Mouse (Mus musculus) hindbrain, embryonic 13.5 days (tissue): ENCODE results near the gene Smtnl2. TPM values are rescaled to one million over a fixed set of nuclear protein-coding genes. Genes with fewer than 3 reads are reported as not detected.
"Not testable (repeated sequence)": the region's sequence is repeated elsewhere in the genome, so short reads cannot be mapped to it uniquely, and the experiment has no call there.

Experiments
- ATAC-seq: fragments of 200-750 bp; cut with Nextera tagmentation; 2 replicates; pipeline ENCODE4 v1.8.0; 2017; ENCODE audit warnings: moderate TSS enrichment; ENCODE audit not compliant: low FRiP score
- H3K27ac ChIP-seq: fragments of 300-500 bp; sonication (generic); 2 replicates; pipeline ENCODE4 v1.5.1; 2015; ENCODE audit warnings: inconsistent platforms, mild to moderate bottlenecking, moderate library complexity
- H3K27me3 ChIP-seq: fragments of 300-500 bp; sonication (generic); 2 replicates; pipeline ENCODE4 v1.6.1; 2015; ENCODE audit warnings: mild to moderate bottlenecking, inconsistent platforms
- H3K36me3 ChIP-seq: fragments of 300-500 bp; sonication (generic); 2 replicates; pipeline ENCODE4 v1.6.1; 2015; ENCODE audit warnings: mild to moderate bottlenecking, inconsistent platforms
- H3K4me1 ChIP-seq: fragments of 300-500 bp; sonication (generic); replicated peaks from 2 replicates; pipeline ENCODE4 v1.6.1; 2015; ENCODE audit warnings: inconsistent platforms
- H3K4me2 ChIP-seq: fragments of 300-500 bp; sonication (generic); 2 replicates; pipeline ENCODE4 v1.6.1; 2015; ENCODE audit warnings: inconsistent platforms, mild to moderate bottlenecking, moderate library complexity
- H3K4me3 ChIP-seq: fragments of 300-500 bp; sonication (generic); 2 replicates; pipeline ENCODE4 v1.5.1; 2015; ENCODE audit warnings: mild to moderate bottlenecking, inconsistent platforms
- H3K9ac ChIP-seq: fragments of 300-500 bp; sonication (generic); 2 replicates; pipeline ENCODE4 v1.6.1; 2015; ENCODE audit warnings: mild to moderate bottlenecking, inconsistent platforms
- H3K9me3 ChIP-seq: fragments of 300-500 bp; sonication (generic); 2 replicates; pipeline ENCODE4 v1.6.1; 2016; ENCODE audit warnings: inconsistent platforms
- whole genome bisulfite sequencing: fragments of 180-500 bp; shearing (Covaris S2); methylation state at CpG from one replicate; pipeline ENCODE4 v1.1.7; 2015; 5-methylcytosine and 5-hydroxymethylcytosine counted together
- polyA plus RNA-seq: library from polyadenylated mRNA; unstranded; fragments of >200 nt; fragmentation: Nextera tagmentation; extraction: Ambion mirVana; gene quantifications from 2 replicates; pipeline ENCODE4 v1.2.1, GENCODE M21; 2015

Gene Smtnl2
- polyA plus RNA-seq, 1 experiment from 2014 or later, result 6.2 TPM

DNA sequence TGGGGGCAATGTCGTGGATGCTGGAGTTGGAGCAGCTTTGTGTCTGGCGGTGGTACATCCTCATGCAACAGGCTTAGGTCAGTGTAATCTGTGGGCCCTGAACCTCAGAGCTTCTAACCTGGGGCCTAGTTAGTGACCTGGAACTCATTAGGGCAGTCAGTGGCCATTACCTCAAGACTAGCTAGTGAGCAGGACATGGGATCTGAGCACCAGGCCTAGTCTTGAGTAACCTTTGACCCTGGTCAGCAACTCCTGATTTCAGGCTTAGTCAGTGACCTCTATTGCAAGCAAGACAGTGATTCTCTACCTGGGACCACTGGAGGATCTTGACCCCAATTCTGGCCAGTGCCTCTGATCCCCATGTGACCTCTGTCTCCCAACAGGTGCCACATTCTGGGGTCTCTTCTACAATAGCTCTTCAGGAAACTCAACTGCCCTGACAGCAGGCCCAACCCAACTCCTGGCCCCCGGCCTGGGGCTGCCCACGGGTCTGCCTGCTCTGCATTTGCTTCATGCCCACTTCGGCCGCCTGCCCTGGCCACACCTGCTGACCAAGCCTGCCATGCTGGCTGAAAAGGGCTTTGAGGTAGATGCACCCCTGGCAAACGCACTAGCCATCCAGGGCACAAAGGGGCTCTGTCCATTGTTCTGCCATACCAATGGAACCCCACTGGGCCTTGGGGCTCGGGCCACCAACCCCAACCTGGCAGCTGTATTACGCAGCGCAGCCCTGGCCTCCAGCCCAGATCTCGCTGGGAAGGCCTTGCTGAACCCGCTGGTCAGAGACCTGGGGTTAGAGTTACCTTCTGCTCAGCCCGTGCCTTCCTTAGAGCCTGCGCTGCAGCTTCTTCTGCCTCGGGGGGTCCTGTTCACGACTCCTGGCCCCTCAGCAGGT lies 25.5 kb upstream of the Smtnl2 start:
- H3K4me2 ChIP-seq, result no peak overlapping the region
- no peak overlapping the region for H3K4me3 ChIP-seq
- H3K9ac ChIP-seq, result no peak overlapping the region
- H3K4me1 ChIP-seq, result peaks cover 8% of the 10 kb centered on the region
- H3K27ac ChIP-seq, result no peak overlapping the region
- WGBS, result 76% methylated on average over 16 of the region's 16 CpGs
- ATAC-seq, result no peak
- H3K9me3 ChIP-seq, result no peaks in the 10 kb centered on the region
- no peaks in the 10 kb centered on the region for H3K36me3 ChIP-seq
- H3K27me3 ChIP-seq, result 0 out of 2 replicates have a peak, but pooled peaks cover 3% of the 10 kb centered on the region

DNA sequence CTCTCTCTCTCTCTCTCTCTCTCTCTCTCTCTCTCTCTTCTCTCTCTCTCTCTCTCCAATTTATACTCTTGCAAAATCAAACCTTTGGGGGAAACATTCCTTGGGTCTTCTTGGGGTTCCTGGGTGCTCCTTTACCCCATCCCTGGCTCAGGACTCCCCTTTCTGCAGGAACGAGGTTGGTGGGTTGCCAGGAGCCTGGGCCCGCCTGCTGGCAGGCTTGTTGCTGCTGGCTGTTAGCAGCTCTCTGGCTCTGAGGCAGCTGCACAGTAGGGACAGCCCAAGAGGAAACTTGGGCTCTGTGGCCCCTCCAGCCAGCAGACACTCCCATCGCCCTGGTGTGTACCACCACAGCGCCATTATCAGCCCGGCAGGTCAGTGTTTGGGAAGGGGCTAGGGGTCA lies 24.8 kb upstream of the Smtnl2 start:
- Histone ChIP-seq H3K9ac (no peak overlapping the region), H3K4me2 (no peak overlapping the region), H3K4me1 (0 out of 2 replicates have a peak, but pooled peaks cover 3% of the 10 kb centered on the region), H3K27ac (no peak overlapping the region), H3K36me3 (no peaks in the 10 kb centered on the region), H3K27me3 (0 out of 2 replicates have a peak, but pooled peaks cover 3% of the 10 kb centered on the region), H3K4me3 (no peak overlapping the region), H3K9me3 (no peaks in the 10 kb centered on the region)
- 72% methylated on average over 5 of the region's 5 CpGs for WGBS
- no peak for ATAC-seq

DNA sequence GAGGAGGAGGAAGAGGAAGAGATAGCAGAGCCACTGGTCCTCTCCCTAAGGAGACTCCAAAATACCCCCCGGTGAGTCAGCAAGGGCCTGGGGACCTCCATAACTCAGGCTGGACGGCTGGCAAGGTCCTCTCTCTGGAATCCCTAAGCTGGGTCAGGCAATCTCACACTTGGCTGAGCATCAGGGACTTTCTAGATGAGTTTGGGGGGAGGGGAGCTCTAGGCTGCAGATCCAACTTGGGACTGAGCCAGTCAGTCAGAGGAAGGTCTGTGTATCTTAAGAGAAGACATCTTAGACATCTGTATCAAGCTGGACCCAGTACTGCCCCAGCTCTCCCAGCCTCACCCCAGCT lies 24.2 kb upstream of the Smtnl2 start:
- H3K27me3 ChIP-seq, result 0 out of 2 replicates have a peak, but pooled peaks cover 3% of the 10 kb centered on the region
- H3K9me3 ChIP-seq, result no peaks in the 10 kb centered on the region
- H3K4me1 ChIP-seq, result 0 out of 2 replicates have a peak, but pooled peaks cover 3% of the 10 kb centered on the region
- H3K27ac ChIP-seq, result no peak overlapping the region
- no peaks in the 10 kb centered on the region for H3K36me3 ChIP-seq
- H3K9ac ChIP-seq, result no peak overlapping the region
- ATAC-seq, result no peak
- H3K4me3 ChIP-seq, result no peak overlapping the region
- WGBS, result 47% methylated on average over 2 of the region's 2 CpGs
- H3K4me2 ChIP-seq, result no peak overlapping the region

DNA sequence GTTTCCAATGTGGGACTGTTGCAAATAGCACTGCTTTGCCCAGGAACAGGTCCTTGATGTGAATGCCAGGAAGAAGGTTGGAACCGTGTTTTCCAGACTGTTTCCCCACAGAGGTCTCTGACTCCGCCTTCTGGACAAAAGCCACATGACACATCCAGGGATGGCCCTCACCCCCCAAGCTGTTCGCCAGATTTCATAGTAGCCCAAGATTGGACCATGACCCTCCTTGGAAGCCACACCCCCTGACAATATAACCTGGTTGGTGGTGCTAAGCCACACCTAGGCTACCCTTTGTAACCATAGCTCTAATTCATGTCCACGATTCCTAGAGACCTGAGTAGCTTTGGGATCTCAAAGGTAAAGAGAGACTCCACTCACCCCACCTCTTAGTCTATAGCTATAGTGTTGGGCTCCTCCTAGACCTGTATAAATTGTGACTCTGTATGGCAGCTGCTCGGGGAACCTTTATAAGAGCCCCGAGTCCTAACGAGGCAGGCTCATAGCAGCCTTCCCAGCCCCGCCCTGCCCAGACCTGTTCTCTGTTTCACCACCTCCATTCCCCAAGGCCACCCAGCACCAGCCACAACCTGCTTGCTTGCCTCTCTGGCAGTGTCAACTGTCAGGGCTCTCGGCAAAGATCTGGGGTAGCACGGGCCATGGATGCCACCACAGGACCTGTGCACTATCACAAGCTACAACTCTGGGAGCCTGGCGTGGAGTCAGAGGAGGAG lies 23.6 kb upstream of the Smtnl2 start, which contains the start of gene Ggt6:
TSS of gene Ggt6 (plus strand) at position 564 of the 731 bp plus-strand sequence.
- H3K36me3 ChIP-seq, result no peaks in the 10 kb centered on the region
- H3K4me2 ChIP-seq, result no peak within 1 kb of the TSS
- no peak within 1 kb of the TSS for H3K4me3 ChIP-seq
- ATAC-seq, result no peak
- WGBS, result 76% methylated on average over 11 of the region's 11 CpGs
- no peak within 1 kb of the TSS for H3K27ac ChIP-seq
- 0 out of 2 replicates have a peak, but pooled peaks cover 3% of the 10 kb centered on the region for H3K4me1 ChIP-seq
- H3K9me3 ChIP-seq, result no peaks in the 10 kb centered on the region
- 0 out of 2 replicates have a peak, but pooled peaks cover 3% of the 10 kb centered on the region for H3K27me3 ChIP-seq
- no peak within 1 kb of the TSS for H3K9ac ChIP-seq

DNA sequence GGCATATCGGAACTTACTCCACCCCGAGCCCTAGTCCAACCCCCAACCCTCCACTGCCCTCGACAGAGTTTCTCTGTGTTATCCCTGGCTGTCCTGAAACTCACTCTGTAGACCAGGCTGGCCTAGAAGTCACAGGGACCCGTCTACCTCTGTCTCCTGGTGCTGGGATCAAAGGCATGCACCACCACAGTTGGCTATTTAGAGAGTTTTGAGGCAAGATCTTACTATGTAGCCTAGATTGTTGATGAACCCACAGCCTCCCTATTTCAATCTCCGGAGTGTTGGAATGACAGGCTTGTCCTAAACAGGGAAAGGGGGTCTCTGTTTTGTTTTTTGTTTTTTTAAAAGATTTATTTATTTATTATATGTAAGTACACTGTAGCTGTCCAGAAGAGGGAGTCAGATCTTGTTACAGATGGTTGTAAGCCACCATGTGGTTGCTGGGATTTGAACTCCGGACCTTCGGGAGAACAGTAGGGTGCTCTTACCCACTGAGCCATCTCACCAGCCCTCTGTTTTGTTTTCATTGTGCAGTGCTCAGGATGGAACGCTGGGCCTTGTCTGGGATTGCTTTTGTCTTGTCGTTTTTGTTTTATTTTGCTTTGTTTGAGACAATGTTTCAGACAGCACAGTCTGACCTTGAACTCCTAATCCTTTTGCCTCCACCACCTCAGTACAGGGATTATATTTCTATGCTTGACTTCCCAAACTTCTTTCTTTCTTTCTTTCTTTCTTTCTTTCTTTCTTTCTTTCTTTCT lies 19.0 kb upstream of the Smtnl2 start:
- not testable (repeated sequence) for H3K9ac ChIP-seq, H3K27ac ChIP-seq, ATAC-seq, H3K36me3 ChIP-seq, H3K4me1 ChIP-seq, H3K9me3 ChIP-seq, H3K27me3 ChIP-seq, H3K4me2 ChIP-seq, H3K4me3 ChIP-seq
- WGBS, result 60% methylated on average over 9 of the region's 9 CpGs

DNA sequence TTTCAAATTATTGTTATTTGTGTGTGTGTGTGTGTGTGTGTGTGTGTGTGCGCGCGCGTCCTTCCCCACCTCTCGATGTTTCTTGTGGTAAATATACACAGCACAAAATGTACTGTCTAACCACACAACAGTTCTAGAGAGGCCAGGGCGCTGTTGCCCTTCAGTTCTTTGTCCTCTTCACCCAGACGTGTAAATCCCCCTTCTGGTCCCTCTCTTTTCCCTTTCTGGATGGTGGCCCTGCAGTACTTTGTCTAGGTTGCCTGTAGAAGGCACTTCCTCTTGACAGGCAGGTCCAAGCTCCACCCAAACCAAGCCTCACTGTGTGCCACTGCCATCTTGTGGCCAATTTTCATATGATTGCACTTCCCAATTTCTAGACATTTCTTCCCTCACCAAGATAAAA lies 17.8 kb upstream of the Smtnl2 start:
- Histone ChIP-seq H3K36me3 (no peaks in the 10 kb centered on the region), H3K9me3 (no peaks in the 10 kb centered on the region; the same call in 1 of the 2 replicates), H3K27ac (no peak overlapping the region), H3K4me1 (no peaks in the 10 kb centered on the region), H3K9ac (no peak overlapping the region), H3K4me2 (0 out of 2 replicates have a peak overlapping the region, but pooled peaks have one; percentile 25), H3K4me3 (no peak overlapping the region), H3K27me3 (no peaks in the 10 kb centered on the region)
- 47% methylated on average over 7 of the region's 7 CpGs for WGBS
- ATAC-seq, result no peak

DNA sequence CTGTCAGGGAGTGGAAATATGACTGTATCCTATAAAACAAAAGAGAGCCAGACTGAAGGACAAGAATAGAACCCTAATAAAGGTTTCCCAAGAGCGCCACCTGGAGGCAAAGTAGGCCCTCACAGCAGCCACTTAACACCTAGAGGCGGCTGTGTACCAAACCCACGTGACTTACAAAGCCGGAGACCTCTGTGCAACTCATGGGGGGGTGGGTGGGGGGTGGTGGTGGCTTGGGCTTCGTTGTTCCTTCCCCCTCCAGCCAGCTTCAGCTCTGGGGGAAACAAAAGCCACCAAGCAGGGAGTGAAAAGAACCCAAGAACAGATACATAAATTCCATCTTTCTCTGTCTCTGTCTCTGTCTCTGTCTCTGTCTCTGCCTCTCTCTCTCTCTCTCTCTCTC lies 17.2 kb upstream of the Smtnl2 start:
- Histone ChIP-seq H3K27me3 (no peaks in the 10 kb centered on the region), H3K4me3 (no peak overlapping the region), H3K9ac (no peak overlapping the region), H3K4me2 (no peak overlapping the region), H3K9me3 (no peaks in the 10 kb centered on the region; the same call in 1 of the 2 replicates), H3K27ac (no peak overlapping the region), H3K4me1 (no peaks in the 10 kb centered on the region), H3K36me3 (no peaks in the 10 kb centered on the region)
- whole genome bisulfite sequencing, result 2% methylated on average over 5 of the region's 5 CpGs
- no peak for ATAC-seq

DNA sequence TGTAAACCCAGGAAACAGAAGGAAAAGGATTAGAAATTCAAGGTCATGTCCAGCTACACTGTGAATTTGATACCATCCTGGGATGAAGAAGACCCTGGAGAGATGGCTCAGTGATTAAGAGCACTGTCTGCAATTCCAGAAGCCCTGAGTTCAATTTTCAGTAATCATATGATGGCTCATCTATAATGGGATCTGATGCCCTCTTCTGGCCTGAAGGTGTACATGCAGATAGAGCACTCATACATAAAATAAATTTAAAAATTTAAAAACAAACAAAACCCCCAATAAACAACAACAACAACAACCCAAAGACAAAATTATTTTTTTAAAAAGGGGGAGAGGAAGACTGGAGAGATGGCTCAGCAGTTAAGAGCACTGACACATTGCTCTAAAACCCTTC lies 15.4 kb upstream of the Smtnl2 start:
- no peaks in the 10 kb centered on the region; the same call in 1 of the 2 replicates for H3K9me3 ChIP-seq
- no peak for ATAC-seq
- H3K4me2 ChIP-seq, result no peak overlapping the region
- H3K27me3 ChIP-seq, result no peaks in the 10 kb centered on the region
- no peak overlapping the region for H3K4me3 ChIP-seq
- H3K4me1 ChIP-seq, result no peaks in the 10 kb centered on the region
- no peaks in the 10 kb centered on the region for H3K36me3 ChIP-seq
- no peak overlapping the region for H3K9ac ChIP-seq
- no peak overlapping the region for H3K27ac ChIP-seq

DNA sequence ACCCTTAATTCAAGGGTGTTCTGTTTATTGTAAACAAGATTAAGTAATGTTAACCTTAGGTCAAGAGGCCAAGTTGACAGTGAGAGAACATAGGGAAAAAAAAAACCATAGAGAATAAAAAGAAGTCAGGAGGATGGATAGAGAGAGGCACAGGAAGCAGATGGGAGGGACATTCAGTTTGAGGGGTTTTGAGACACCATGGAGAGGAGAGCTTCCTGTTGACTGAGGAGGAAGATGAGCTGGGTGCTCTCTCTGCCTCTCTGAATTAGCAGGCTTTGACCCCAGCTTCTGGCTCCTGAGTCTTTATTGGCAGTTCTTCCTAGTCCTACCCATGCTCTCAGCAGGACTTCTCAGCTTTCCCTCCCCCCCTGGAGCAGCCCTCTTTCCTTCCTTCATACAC lies 13.7 kb upstream of the Smtnl2 start:
- Histone ChIP-seq H3K4me3 (no peak overlapping the region), H3K27ac (no peak overlapping the region), H3K4me1 (no peaks in the 10 kb centered on the region), H3K36me3 (no peaks in the 10 kb centered on the region), H3K9ac (no peak overlapping the region), H3K4me2 (no peak overlapping the region), H3K9me3 (no peaks in the 10 kb centered on the region; the same call in 1 of the 2 replicates), H3K27me3 (no peaks in the 10 kb centered on the region)
- no peak for ATAC-seq

DNA sequence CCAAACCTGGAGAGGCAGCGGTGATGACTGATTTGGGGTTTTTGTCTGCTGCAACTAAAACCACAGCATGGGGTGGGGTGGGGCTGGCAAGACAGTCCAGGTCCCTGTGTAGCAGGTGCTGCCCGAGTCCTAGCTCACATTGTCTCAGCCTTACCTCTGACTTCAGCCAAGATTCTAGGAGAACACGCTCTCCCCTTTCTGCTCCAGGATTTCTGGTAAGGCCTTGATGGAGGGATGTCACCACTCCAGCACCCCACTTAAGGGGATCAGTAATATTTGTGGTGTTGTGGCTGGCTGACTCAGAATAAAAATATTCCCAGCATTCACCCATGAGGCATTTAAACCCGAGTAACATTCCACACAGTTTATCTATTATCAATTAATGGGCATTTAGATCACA lies 12.2 kb upstream of the Smtnl2 start:
- no peaks in the 10 kb centered on the region; the same call in 1 of the 2 replicates for H3K9me3 ChIP-seq
- H3K27me3 ChIP-seq, result no peaks in the 10 kb centered on the region
- no peak overlapping the region for H3K27ac ChIP-seq
- no peak overlapping the region for H3K4me3 ChIP-seq
- H3K4me1 ChIP-seq, result no peaks in the 10 kb centered on the region
- ATAC-seq, result no peak
- H3K36me3 ChIP-seq, result no peaks in the 10 kb centered on the region
- H3K4me2 ChIP-seq, result no peak overlapping the region
- 82% methylated on average over 4 of the region's 4 CpGs for WGBS
- no peak overlapping the region for H3K9ac ChIP-seq

DNA sequence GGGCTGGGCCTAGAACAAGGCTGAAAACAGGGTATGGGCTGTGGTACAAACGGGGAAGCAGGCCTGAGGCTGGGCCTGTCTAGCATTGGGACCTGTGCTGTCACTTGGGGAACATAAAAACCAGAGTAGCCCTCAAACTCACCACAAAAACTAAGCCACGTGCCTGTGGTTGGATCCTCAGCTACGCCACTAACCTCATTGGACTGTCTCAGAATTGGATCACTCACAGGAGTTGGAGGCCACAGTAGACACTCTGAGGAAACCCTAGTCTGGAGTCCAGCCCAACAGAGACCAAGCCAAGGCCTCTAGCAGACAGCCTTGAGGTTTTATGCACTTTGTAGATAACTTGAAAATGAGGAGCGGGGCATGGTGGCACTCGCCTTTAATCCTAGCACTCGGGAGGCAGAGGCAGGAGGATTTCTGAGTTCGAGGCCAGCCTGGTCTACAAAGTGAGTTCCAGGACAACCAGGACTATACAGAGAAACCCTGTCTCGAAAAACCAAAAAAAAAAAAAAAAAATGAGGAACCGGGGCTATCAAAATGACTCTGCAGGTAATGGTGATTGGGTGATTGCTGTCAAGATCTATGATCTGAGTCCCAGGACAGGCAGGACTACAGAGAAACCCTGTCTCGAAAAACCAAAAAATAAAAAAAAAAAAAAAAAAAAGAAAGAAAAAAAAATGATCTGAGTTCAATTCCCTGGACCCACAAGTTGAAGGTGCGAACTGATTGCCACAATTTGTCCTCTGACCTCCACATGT lies 10.2 kb upstream of the Smtnl2 start:
- no peak overlapping the region for H3K4me2 ChIP-seq
- no peak for ATAC-seq
- H3K9me3 ChIP-seq, result no peaks in the 10 kb centered on the region; the same call in 1 of the 2 replicates
- no peak overlapping the region for H3K27ac ChIP-seq
- no peaks in the 10 kb centered on the region for H3K27me3 ChIP-seq
- H3K4me3 ChIP-seq, result no peak overlapping the region
- no peaks in the 10 kb centered on the region for H3K36me3 ChIP-seq
- no peak overlapping the region for H3K9ac ChIP-seq
- peaks cover 6% of the 10 kb centered on the region for H3K4me1 ChIP-seq
- 89% methylated on average over 11 of the region's 11 CpGs for WGBS
